Mouse (Mus musculus): ENCODE data around the gene 9130230L23Rik. TPM values are rescaled to one million over a fixed set of nuclear protein-coding genes. Genes with fewer than 3 reads are reported as not detected.

The 9130230L23Rik gene
- polyA plus RNA-seq, 2 experiments, result 0.02 TPM; not detected in 1

DNA sequence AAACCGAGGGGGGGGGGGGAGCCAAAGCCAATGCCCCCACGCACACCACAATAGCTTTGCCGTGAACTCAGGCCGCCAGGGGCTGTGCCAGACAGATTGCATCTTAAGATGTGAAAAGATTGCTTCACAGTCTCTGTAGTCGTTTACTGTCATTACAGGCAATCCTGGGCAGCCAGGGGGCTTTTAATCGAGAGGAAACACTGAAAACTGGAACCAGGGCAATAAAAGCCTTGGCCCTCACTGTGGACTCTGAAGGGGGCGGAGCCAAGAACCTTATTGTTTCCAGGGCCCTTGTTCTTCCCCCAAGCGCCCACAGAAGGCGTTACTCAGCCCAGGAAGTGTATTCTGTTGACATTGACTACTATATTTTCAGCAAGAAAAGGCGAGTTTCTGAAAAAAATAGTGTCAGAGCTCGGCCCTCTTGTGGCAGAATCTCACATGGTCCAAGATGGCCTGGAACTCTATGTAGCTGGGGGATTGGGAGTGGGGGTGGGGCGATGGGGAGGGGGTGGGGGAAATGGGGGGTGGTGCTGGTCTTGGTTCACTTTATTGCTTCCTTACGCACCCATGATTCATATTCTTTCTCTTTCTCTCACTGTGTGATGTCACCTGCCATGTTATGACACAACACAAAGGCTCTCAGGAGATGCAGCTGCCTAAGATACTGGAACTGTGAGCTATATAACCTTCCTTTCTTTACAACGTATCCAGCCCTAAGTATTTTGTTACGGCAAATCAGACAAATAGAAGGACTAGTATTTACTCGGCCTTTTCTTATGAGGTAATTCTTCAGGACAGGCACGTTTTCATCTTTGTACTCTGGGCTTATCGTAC lies 53.2 kb downstream of the 9130230L23Rik start:
- ATAC-seq (ENCODE audit: insufficient read depth) (no peak), DNase-seq (ENCODE audit: low read depth in 3 of 3, low spot score in 3 of 3) (no peak)
- TF ChIP-seq CTCF (IDR thresholded peaks at IDR 0.05; ENCODE audit: low read depth) (no peak), EP300 (IDR thresholded peaks at IDR 0.05; ENCODE audit: low read depth) (no peak)
- no peak overlapping the region for H3K27ac ChIP-seq
- no peaks in the 10 kb centered on the region for H3K9me3 ChIP-seq (ENCODE audit: control insufficient read depth, low read length)
- H3K27me3 ChIP-seq (ENCODE audit: control insufficient read depth, insufficient read depth, low read length), result no peaks in the 10 kb centered on the region
- peaks cover 0 to 5% of the 10 kb centered on the region in 2 experiments; a peak in 2 of 4 replicates for H3K4me1 ChIP-seq (replicated peaks; ENCODE audit: control insufficient read depth in 2 of 2, insufficient read depth in 2 of 2, low read length in 1 of 2)
- 49% methylated on average over 18 of the region's 18 CpGs for WGBS (ENCODE audit: insufficient replicate concordance)
- H3K4me3 ChIP-seq (ENCODE audit: insufficient read depth in 1 of 2, low read depth in 2 of 2, low read length in 2 of 2), result no peak overlapping the region
- no peak overlapping the region for H3K4me2 ChIP-seq (ENCODE audit: low read depth)
- no peaks in the 10 kb centered on the region for H3K36me3 ChIP-seq (replicated peaks; ENCODE audit: control insufficient read depth, insufficient read depth, low read depth)
- no peak overlapping the region for H3K9ac ChIP-seq (replicated peaks)

DNA sequence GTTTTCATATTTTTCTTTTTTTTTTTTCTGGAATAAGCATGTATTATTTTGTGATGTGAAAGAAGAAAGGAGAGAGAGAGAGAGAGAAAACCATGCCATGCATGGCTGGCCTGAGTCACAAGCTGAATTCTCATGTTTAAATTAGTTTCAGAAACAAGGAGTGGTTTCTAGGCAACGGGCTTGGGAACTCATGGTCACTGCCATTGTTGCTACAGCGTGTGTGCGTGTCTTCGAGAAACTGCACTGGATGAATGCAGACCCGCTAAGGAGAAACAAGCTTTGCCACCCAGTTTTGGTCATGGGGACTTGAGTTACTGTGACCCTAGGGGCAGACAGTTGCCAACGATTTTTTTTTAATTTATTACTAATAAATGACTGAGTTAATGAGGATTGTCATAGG lies 53.8 kb downstream of the 9130230L23Rik start:
- Histone ChIP-seq H3K9me3 (ENCODE audit: control insufficient read depth, low read length) (no peaks in the 10 kb centered on the region), H3K27me3 (ENCODE audit: control insufficient read depth, insufficient read depth, low read length) (no peaks in the 10 kb centered on the region), H3K4me2 (ENCODE audit: low read depth) (no peak overlapping the region), H3K9ac (replicated peaks) (no peak overlapping the region), H3K4me1 (replicated peaks; ENCODE audit: control insufficient read depth in 2 of 2, insufficient read depth in 2 of 2, low read length in 1 of 2) (peaks cover 0 to under 1% of the 10 kb centered on the region in 2 experiments; a peak in 2 of 4 replicates), H3K4me3 (ENCODE audit: insufficient read depth in 1 of 2, low read depth in 2 of 2, low read length in 2 of 2) (no peak overlapping the region), H3K36me3 (replicated peaks; ENCODE audit: control insufficient read depth, insufficient read depth, low read depth) (no peaks in the 10 kb centered on the region), H3K27ac (no peak overlapping the region)
- TF ChIP-seq CTCF (IDR thresholded peaks at IDR 0.05; ENCODE audit: low read depth) (no peak), EP300 (IDR thresholded peaks at IDR 0.05; ENCODE audit: low read depth) (no peak)
- DNase-seq (ENCODE audit: low read depth in 3 of 3, low spot score in 3 of 3) (no peak), ATAC-seq (ENCODE audit: insufficient read depth) (no peak)
- 71% methylated on average over 6 of the region's 6 CpGs for WGBS (ENCODE audit: insufficient replicate concordance)

DNA sequence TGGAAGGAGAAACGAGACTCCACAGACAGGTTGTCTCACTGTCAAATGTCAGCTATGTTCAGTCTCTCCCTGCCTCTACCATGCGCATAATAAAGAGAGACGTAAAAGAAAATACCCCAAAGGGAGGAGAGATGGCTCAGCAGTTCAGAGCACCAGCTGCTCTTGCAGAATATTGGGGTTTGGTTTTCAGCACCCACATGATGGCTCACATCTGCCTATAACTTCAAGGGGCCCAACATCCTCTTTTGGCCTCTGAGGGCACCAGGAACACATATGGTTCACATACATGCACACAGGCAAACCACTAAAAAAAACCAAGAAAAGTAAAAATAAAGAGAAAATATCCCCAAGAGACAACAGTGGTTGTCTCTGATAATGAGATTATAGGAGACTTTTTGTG lies 54.3 kb downstream of the 9130230L23Rik start:
- Histone ChIP-seq H3K9ac (replicated peaks) (no peak overlapping the region), H3K36me3 (replicated peaks; ENCODE audit: control insufficient read depth, insufficient read depth, low read depth) (no peaks in the 10 kb centered on the region), H3K4me3 (ENCODE audit: insufficient read depth in 1 of 2, low read depth in 2 of 2, low read length in 2 of 2) (no peak overlapping the region), H3K27ac (no peak overlapping the region), H3K4me1 (replicated peaks; ENCODE audit: control insufficient read depth in 2 of 2, insufficient read depth in 2 of 2, low read length in 1 of 2) (no peaks in the 10 kb centered on the region), H3K9me3 (ENCODE audit: control insufficient read depth, low read length) (no peaks in the 10 kb centered on the region), H3K27me3 (ENCODE audit: control insufficient read depth, insufficient read depth, low read length) (no peaks in the 10 kb centered on the region), H3K4me2 (ENCODE audit: low read depth) (no peak overlapping the region)
- 73% methylated on average over 3 of the region's 3 CpGs for WGBS (ENCODE audit: insufficient replicate concordance)
- TF ChIP-seq EP300 (IDR thresholded peaks at IDR 0.05; ENCODE audit: low read depth) (no peak), CTCF (IDR thresholded peaks at IDR 0.05; ENCODE audit: low read depth) (no peak)
- ATAC-seq (ENCODE audit: insufficient read depth) (no peak), DNase-seq (ENCODE audit: low read depth in 3 of 3, low spot score in 3 of 3) (no peak)

GRCm38 (mm10) chr5:65941145-65941544 lies 62.9 kb downstream of the 9130230L23Rik start:
- Histone ChIP-seq H3K36me3 (replicated peaks; ENCODE audit: control insufficient read depth, insufficient read depth, low read depth) (no peaks in the 10 kb centered on the region), H3K9me3 (ENCODE audit: control insufficient read depth, low read length) (no peaks in the 10 kb centered on the region), H3K4me3 (ENCODE audit: insufficient read depth in 1 of 2, low read depth in 2 of 2, low read length in 2 of 2) (no peak overlapping the region), H3K27ac (no peak overlapping the region), H3K9ac (replicated peaks) (no peak overlapping the region), H3K27me3 (ENCODE audit: control insufficient read depth, insufficient read depth, low read length) (no peaks in the 10 kb centered on the region), H3K4me1 (replicated peaks; ENCODE audit: control insufficient read depth in 2 of 2, insufficient read depth in 2 of 2, low read length in 1 of 2) (no peaks in the 10 kb centered on the region), H3K4me2 (ENCODE audit: low read depth) (no peak overlapping the region)
- WGBS (ENCODE audit: insufficient replicate concordance), result 36% methylated on average over 4 of the region's 4 CpGs
- no peak for DNase-seq (ENCODE audit: low read depth in 3 of 3, low spot score in 3 of 3)
- no peak for TF ChIP-seq CTCF (IDR thresholded peaks at IDR 0.05; ENCODE audit: low read depth)
- ATAC-seq (ENCODE audit: insufficient read depth), result no peak

- ATAC-seq (ENCODE audit: insufficient read depth), result peak; percentile 39; the same call in 1 of the 2 replicates
- 45% methylated on average over 9 of the region's 9 CpGs for WGBS (ENCODE audit: insufficient replicate concordance)
Measured at GRCm38 (mm10) chr5:65937998-65938715, 65.9 kb downstream of the 9130230L23Rik start.

More at GRCm38 (mm10) chr5:65937998-65938715, 65.9 kb downstream of the 9130230L23Rik start:
- no peak overlapping the region for H3K4me2 ChIP-seq (ENCODE audit: low read depth)
- H3K4me1 ChIP-seq (replicated peaks; ENCODE audit: control insufficient read depth in 2 of 2, insufficient read depth in 2 of 2, low read length in 1 of 2), result no peaks in the 10 kb centered on the region
- H3K36me3 ChIP-seq (replicated peaks; ENCODE audit: control insufficient read depth, insufficient read depth, low read depth), result no peaks in the 10 kb centered on the region
- H3K9ac ChIP-seq (replicated peaks), result no peak overlapping the region
- peak; percentile 51 to 69 (median 52) for DNase-seq (ENCODE audit: low read depth in 3 of 3, low spot score in 3 of 3)
- no peaks in the 10 kb centered on the region for H3K27me3 ChIP-seq (ENCODE audit: control insufficient read depth, insufficient read depth, low read length)
- no peak overlapping the region for H3K27ac ChIP-seq
- H3K4me3 ChIP-seq (ENCODE audit: insufficient read depth in 1 of 2, low read depth in 2 of 2, low read length in 2 of 2), result no peak overlapping the region
- no peaks in the 10 kb centered on the region for H3K9me3 ChIP-seq (ENCODE audit: control insufficient read depth, low read length)
- TF ChIP-seq CTCF (IDR thresholded peaks at IDR 0.05; ENCODE audit: low read depth) (peak; percentile 93), EP300 (IDR thresholded peaks at IDR 0.05; ENCODE audit: low read depth) (no peak)
